Mouse (Mus musculus) embryonic facial prominence, embryonic 13.5 days (tissue): ENCODE results near the gene Psap. TPM values are rescaled to one million over a fixed set of nuclear protein-coding genes. Genes with fewer than 3 reads are reported as not detected.

ENCODE experiments used
- ATAC-seq: fragments of 200-750 bp; cut with Nextera tagmentation; 2 replicates; pipeline ENCODE4 v1.8.0; 2017; ENCODE audit warnings: low read depth; ENCODE audit not compliant: insufficient number of reproducible peaks, insufficient read depth, low FRiP score, low TSS enrichment
- H3K27ac ChIP-seq: fragments of 300-500 bp; sonication (generic); 2 replicates; pipeline ENCODE4 v1.5.1; 2015; ENCODE audit warnings: moderate library complexity, mild to moderate bottlenecking, inconsistent platforms
- H3K27me3 ChIP-seq: fragments of 300-500 bp; sonication (generic); 2 replicates; pipeline ENCODE4 v1.6.1; 2015; ENCODE audit warnings: mild to moderate bottlenecking, inconsistent platforms
- H3K36me3 ChIP-seq: fragments of 300-500 bp; sonication (generic); 2 replicates; pipeline ENCODE4 v1.6.1; 2015; ENCODE audit warnings: mild to moderate bottlenecking, inconsistent platforms
- H3K4me1 ChIP-seq: fragments of 300-500 bp; sonication (generic); 2 replicates; pipeline ENCODE4 v1.6.1; 2015; ENCODE audit warnings: inconsistent platforms
- H3K4me2 ChIP-seq: fragments of 300-500 bp; sonication (generic); 2 replicates; pipeline ENCODE4 v1.6.1; 2015; ENCODE audit warnings: moderate library complexity, mild to moderate bottlenecking, inconsistent platforms
- H3K4me3 ChIP-seq: fragments of 300-500 bp; sonication (generic); 2 replicates; pipeline ENCODE4 v1.5.1; 2015; ENCODE audit warnings: mild to moderate bottlenecking, inconsistent platforms
- H3K9ac ChIP-seq: fragments of 300-500 bp; sonication (generic); 2 replicates; pipeline ENCODE4 v1.6.1; 2015; ENCODE audit warnings: mild to moderate bottlenecking, inconsistent platforms
- H3K9me3 ChIP-seq: fragments of 300-500 bp; sonication (generic); 2 replicates; pipeline ENCODE4 v1.6.1; 2016; ENCODE audit warnings: inconsistent platforms
- WGBS: fragments of 180-500 bp; shearing (Covaris S2); methylation state at CpG from one replicate; pipeline ENCODE4 v1.1.7; 2015; ENCODE audit warnings: mixed read lengths; 5-methylcytosine and 5-hydroxymethylcytosine counted together
- polyA plus RNA-seq: library from polyadenylated mRNA; unstranded; fragments of >200 nt; fragmentation: Nextera tagmentation; extraction: Ambion mirVana; gene quantifications from 2 replicates; pipeline ENCODE4 v1.2.1, GENCODE M21; 2015

The Psap gene
- polyA plus RNA-seq, 1 experiment from 2014 or later: 114 TPM

DNA sequence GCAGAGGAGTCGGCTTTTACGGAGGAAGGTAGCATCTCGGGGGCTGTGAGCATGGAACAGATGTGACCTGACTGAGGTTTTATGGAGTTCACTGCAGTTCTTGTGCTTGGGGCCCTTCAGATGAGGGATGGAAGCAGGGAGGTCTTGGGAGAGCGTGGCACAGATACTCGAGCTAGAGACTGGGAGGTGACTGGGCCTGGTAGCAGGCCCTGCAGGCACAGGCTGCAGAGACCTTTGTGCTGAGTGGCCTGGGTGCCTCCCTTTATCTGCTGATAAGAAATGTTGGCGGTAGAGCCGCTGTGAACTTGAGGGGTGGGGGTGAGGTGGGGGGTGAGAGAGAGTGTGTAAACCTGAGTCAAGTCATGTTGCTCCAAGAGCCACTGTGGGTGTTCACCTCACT lies 57.2 kb downstream of the Psap start:
- Histone ChIP-seq H3K36me3 (no peaks in the 10 kb centered on the region), H3K27me3 (no peaks in the 10 kb centered on the region), H3K9me3 (no peaks in the 10 kb centered on the region), H3K4me1 (peaks cover 2% of the 10 kb centered on the region; the same call in 1 of the 2 replicates), H3K9ac (no peak overlapping the region), H3K4me2 (no peak overlapping the region), H3K4me3 (no peak overlapping the region), H3K27ac (no peak overlapping the region)
- 79% methylated on average over 7 of the region's 7 CpGs for WGBS
- ATAC-seq: no peak

DNA sequence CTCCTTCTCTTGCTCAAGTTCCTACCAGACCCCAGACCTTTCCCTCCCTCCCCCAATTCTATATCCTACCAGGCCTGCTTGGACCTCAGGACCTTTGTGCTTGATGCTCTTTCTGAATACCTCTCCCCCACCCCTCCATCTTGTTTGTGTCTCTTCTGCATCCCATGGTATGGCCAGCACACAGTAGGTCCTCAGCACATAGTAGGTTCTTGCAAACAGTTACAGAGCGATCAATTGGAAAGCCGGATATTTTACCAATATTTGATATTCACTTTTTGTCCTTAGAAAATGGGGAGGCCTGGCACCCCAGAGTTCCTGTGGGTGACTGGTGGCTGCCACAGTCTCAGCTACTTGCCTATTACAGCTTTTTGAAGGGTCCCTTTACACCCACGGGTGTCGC lies 57.6 kb downstream of the Psap start:
- H3K9me3 ChIP-seq: no peaks in the 10 kb centered on the region
- H3K4me3 ChIP-seq: no peak overlapping the region
- H3K9ac ChIP-seq: no peak overlapping the region
- H3K36me3 ChIP-seq: no peaks in the 10 kb centered on the region
- no peaks in the 10 kb centered on the region for H3K4me1 ChIP-seq
- H3K4me2 ChIP-seq: no peak overlapping the region
- H3K27ac ChIP-seq: no peak overlapping the region
- no peak for ATAC-seq
- 94% methylated on average over 4 of the region's 4 CpGs for WGBS
- no peaks in the 10 kb centered on the region for H3K27me3 ChIP-seq

- 77% methylated on average over 9 of the region's 9 CpGs for WGBS
- Histone ChIP-seq H3K27me3 (peaks cover 3% of the 10 kb centered on the region; the same call in 1 of the 2 replicates), H3K36me3 (no peaks in the 10 kb centered on the region), H3K4me3 (no peak overlapping the region), H3K9ac (no peak overlapping the region), H3K27ac (no peak overlapping the region), H3K9me3 (no peaks in the 10 kb centered on the region), H3K4me2 (no peak overlapping the region), H3K4me1 (peaks cover 5% of the 10 kb centered on the region)
- no peak for ATAC-seq
These were observed 64.1 kb downstream of the Psap start for GRCm38 (mm10) chr10:60341528-60341927.

GRCm38 (mm10) chr10:60344111-60344510 lies 66.7 kb downstream of the Psap start:
- Histone ChIP-seq H3K27ac (no peak overlapping the region), H3K36me3 (no peaks in the 10 kb centered on the region), H3K9ac (no peak overlapping the region), H3K4me2 (no peak overlapping the region), H3K27me3 (peaks cover 15% of the 10 kb centered on the region), H3K9me3 (no peaks in the 10 kb centered on the region), H3K4me1 (peaks cover 24% of the 10 kb centered on the region), H3K4me3 (no peak overlapping the region)
- no peak for ATAC-seq
- WGBS: 81% methylated on average over 3 of the region's 3 CpGs

DNA sequence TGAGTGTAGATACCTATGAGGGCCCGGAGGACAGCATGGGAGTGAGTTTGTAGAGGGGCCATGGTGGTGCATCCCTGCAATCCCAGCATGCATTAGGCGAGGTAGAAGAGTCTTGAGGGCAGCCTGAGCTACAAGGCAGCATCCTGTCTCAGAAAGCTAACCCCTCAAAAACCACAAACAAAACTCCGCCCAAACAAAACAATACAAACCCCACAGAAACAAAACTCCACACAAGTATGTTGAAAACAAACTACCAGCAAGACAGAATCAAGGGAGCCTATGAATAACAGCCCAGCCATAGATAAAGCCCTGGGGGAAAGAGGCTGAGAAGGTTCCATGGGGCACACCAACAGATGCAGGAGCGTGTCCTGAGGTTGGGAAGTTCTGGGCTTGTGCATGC lies 68.6 kb downstream of the Psap start:
- ATAC-seq: no peak
- WGBS: 80% methylated on average over 4 of the region's 4 CpGs
- Histone ChIP-seq H3K4me3 (no peak overlapping the region), H3K9ac (no peak overlapping the region), H3K4me1 (peaks cover 37% of the 10 kb centered on the region), H3K27me3 (peaks cover 15% of the 10 kb centered on the region), H3K4me2 (peak overlapping the region; percentile 65), H3K27ac (no peak overlapping the region), H3K36me3 (no peaks in the 10 kb centered on the region), H3K9me3 (no peaks in the 10 kb centered on the region)

- H3K9ac ChIP-seq: peak within 1 kb of the TSS; percentile 62
- no peak; the same call in 1 of the 2 replicates for ATAC-seq
These were observed 69.4 kb downstream of the Psap start, which contains the start of gene Vsir for GRCm38 (mm10) chr10:60346701-60347405. Vsir (plus strand) TSS chr10:60346851.

DNA sequence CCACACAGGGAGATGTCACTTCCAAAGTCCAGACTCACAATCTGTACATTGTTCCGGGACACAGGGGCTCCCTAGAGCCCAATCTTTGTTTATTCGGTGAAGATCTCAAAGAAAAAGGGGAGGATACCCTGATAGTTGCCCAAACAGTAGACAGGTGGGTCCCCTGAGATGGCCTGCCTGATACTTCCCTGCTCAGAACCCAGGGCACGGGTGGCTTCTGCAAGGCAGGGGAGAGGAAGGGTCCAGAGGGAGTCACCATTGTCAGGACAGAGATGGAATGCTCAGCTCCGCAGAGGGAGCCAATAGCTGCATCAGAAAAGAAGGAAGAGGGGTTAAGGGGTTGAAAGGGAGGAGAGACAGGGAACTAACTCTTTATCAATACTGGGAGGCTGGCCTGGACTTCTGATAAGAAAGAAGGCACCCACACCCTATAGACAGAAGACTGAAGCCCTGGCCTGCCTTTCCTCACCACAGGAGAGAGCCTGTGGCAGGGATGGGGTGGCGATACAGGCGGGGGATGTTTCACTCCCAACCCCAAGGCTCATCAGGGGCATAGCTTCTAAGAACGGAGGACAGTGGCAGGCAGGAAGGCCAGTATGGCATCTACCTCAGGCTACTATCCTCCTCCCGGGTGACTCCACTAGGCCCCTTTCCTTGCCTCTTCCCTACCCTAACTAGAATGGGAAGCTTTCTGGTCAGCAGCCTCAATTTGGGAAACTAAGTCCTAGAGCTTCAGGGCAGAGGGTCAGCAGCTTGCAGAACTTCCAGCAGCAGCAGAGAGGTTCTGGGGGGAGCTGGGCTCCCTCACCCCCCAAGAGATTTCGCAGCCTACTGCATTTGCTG lies 70.6 kb downstream of the Psap start:
- no peak overlapping the region for H3K9ac ChIP-seq
- no peak overlapping the region for H3K4me3 ChIP-seq
- H3K27me3 ChIP-seq: peaks cover 15% of the 10 kb centered on the region
- no peaks in the 10 kb centered on the region for H3K9me3 ChIP-seq
- H3K27ac ChIP-seq: no peak overlapping the region
- no peaks in the 10 kb centered on the region for H3K36me3 ChIP-seq
- 35% methylated on average over 9 of the region's 9 CpGs for WGBS
- peak overlapping the region; percentile 65 for H3K4me2 ChIP-seq
- ATAC-seq: no peak
- peaks cover 55% of the 10 kb centered on the region for H3K4me1 ChIP-seq

More at GRCm38 (mm10) chr10:60346701-60347405, 69.4 kb downstream of the Psap start, which contains the start of gene Vsir:
- 0 out of 2 replicates have a peak within 1 kb of the TSS, but pooled peaks have one; percentile 7 for H3K27ac ChIP-seq
- peak within 1 kb of the TSS; percentile 65 for H3K4me2 ChIP-seq
- no peaks in the 10 kb centered on the region for H3K9me3 ChIP-seq
- H3K36me3 ChIP-seq: no peaks in the 10 kb centered on the region
- peaks cover 45% of the 10 kb centered on the region for H3K4me1 ChIP-seq
- under 1% methylated on average over 37 of the region's 37 CpGs for WGBS
- peaks cover 15% of the 10 kb centered on the region for H3K27me3 ChIP-seq
- peak within 1 kb of the TSS; percentile 40 for H3K4me3 ChIP-seq

DNA sequence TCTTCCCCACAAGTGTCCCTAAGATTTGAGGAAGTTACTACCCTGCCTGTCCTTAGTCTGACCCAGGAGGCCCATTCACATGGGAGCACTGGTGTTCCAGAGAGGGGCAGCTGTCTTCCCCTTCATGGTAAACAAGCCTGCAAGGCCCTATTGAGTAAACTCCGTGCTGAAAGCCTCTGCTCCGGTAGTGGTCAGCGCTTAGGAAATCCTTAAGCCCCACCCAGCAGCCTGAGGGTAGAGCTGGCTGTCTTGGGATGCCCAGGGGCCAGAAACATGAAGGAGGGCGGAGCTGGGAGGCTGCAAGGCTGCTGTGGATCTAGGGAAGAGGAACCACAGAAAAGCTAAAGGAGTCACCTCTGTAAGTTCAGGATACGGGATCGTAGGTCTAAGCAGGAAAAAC lies 71.6 kb downstream of the Psap start:
- H3K27me3 ChIP-seq: peaks cover 15% of the 10 kb centered on the region
- H3K4me1 ChIP-seq: peaks cover 66% of the 10 kb centered on the region
- no peak overlapping the region for H3K27ac ChIP-seq
- no peak for ATAC-seq
- WGBS: 40% methylated on average over 6 of the region's 6 CpGs
- H3K4me3 ChIP-seq: no peak overlapping the region
- H3K36me3 ChIP-seq: no peaks in the 10 kb centered on the region
- H3K9me3 ChIP-seq: no peaks in the 10 kb centered on the region
- no peak overlapping the region for H3K9ac ChIP-seq
- no peak overlapping the region for H3K4me2 ChIP-seq

DNA sequence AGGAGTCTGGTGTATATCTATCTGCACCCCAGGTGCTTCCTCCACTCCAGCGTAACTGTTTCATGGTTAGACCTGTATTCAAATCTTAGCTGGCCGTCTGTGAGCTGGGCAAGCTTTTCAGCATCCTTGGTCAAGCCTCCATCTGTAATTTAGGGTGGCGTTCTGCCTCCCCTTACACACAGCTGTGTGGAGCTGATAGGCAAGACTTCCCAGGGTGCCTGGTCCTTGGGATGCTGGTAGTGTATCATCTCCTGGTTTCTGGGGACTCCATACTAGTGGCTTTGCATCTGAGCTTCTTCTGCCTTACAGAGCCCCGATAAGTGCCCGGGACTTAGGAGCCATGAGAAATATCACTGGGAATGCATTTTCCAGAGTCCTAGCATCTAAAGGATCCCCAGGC lies 72.2 kb downstream of the Psap start:
- ATAC-seq: no peak
- H3K9me3 ChIP-seq: no peaks in the 10 kb centered on the region
- peaks cover 15% of the 10 kb centered on the region for H3K27me3 ChIP-seq
- no peaks in the 10 kb centered on the region for H3K36me3 ChIP-seq
- WGBS: 89% methylated on average over 5 of the region's 5 CpGs
- no peak overlapping the region for H3K9ac ChIP-seq
- no peak overlapping the region for H3K4me3 ChIP-seq
- no peak overlapping the region for H3K27ac ChIP-seq
- H3K4me1 ChIP-seq: peaks cover 67% of the 10 kb centered on the region
- no peak overlapping the region for H3K4me2 ChIP-seq

DNA sequence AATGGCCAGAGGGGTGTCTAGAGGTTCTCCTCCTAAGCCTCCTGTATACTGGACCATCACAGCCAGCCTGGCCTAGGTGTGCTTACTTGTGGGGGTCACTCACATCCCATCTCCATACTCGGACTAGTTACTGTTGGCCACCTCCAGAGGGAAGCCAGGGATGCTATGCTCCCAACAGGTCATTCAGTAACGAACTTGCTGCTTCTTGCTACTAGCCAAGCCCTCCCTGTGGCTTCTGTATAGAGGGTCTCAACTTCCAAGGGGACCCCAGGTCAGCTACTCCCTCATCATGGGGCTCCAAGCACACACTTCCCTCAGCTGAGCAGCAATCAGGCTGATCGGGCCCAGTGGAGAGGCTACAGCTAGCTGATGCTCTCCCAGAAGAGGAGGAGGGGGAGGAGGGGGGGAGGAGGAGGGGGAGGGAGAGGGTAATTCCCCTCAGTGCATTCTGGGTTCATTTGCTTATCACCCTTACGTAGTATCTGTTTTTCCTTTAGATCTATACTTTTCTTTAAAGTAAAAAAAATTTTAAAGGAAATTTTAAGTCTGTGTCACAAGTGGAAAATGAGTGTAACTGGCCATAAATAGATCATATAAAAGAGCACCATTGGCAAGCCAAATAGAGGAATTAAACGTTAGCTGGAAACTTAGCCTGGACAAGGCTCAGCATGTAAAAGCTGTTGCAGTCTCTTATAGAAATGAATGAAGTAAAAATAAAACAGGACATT lies 72.8 kb downstream of the Psap start:
- no peaks in the 10 kb centered on the region for H3K36me3 ChIP-seq
- WGBS: 37% methylated on average over 5 of the region's 5 CpGs
- H3K9ac ChIP-seq: no peak overlapping the region
- H3K27ac ChIP-seq: peak overlapping the region; percentile 82; the same call in 1 of the 2 replicates
- peak overlapping the region; percentile 26 for H3K4me3 ChIP-seq
- no peak for ATAC-seq
- peaks cover 15% of the 10 kb centered on the region for H3K27me3 ChIP-seq
- peak overlapping the region; percentile 37 for H3K4me2 ChIP-seq
- peaks cover 73% of the 10 kb centered on the region for H3K4me1 ChIP-seq
- no peaks in the 10 kb centered on the region for H3K9me3 ChIP-seq

DNA sequence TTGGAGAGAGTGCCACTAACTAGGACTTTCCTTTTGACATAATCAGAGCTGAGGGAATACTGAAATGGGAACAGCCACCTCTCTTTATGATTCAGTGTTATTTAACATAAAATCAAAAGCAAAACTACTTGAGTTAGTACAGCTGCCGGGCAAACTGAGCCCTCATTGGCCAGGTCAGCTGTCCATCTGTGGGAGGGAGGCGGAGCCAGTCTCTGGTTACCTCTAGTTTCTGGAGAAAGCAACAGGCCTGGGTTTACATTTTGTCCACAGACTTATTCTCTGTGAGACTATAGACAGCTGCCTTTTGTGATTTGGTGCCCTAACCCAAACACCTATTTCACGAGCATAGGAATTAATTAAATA lies 73.4 kb downstream of the Psap start:
- Histone ChIP-seq H3K27me3 (peaks cover 15% of the 10 kb centered on the region), H3K9ac (no peak overlapping the region), H3K27ac (peak overlapping the region; percentile 82), H3K4me3 (peak overlapping the region; percentile 26), H3K4me1 (peaks cover 78% of the 10 kb centered on the region), H3K36me3 (no peaks in the 10 kb centered on the region), H3K4me2 (peak overlapping the region; percentile 37), H3K9me3 (no peaks in the 10 kb centered on the region)
- WGBS: 29% methylated on average over 3 of the region's 3 CpGs
- ATAC-seq: no peak
